Mouse (Mus musculus): Measurements from ENCODE around the gene Zcchc13.
"Not testable (repeated sequence)": the region's sequence is repeated elsewhere in the genome, so short reads cannot be mapped to it uniquely, and the experiment has no call there.

Zcchc13 gene

DNA sequence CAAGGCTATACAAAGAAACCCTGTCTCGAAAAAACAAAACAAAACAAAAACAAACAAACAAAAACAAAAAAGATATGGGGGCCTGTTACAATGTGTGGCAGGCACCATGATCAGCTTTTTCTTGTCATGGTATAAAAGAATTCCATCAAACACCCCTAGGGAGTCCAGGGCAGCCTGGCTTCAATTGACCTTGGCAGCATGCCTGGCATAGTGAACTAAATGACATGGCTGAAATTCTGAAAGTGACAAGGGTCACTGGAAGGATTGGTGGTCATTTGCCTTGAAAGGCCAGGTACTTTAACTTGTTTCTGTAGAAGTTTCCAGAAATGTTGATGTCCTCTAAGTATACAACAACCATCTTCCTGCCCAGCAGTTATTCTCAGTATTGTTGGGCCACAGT, 13.9 kb downstream of the Zcchc13 start:
- DNase-seq (ENCODE audit: low spot score): no peak

DNA sequence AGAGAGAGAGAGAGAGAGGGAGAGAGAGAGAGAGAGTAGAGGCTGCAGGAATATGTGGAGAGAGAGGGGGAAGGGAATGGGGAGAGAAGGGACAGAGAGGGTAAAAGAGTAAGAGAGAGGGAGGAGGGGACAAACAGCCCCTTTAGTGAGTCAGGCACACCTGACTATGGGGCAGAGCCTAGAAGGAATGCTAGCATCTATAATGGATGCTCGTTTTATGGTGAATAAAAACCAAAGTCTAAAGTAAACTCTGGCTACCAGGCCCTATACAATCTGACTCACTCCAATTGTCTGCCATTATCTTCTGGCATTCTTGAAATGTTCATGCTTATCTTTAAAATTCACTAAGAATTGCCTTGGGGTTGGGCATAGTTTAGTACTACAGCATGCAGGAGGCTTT, 21.7 kb downstream of the Zcchc13 start:
- no peak for DNase-seq (ENCODE audit: low spot score)

DNA sequence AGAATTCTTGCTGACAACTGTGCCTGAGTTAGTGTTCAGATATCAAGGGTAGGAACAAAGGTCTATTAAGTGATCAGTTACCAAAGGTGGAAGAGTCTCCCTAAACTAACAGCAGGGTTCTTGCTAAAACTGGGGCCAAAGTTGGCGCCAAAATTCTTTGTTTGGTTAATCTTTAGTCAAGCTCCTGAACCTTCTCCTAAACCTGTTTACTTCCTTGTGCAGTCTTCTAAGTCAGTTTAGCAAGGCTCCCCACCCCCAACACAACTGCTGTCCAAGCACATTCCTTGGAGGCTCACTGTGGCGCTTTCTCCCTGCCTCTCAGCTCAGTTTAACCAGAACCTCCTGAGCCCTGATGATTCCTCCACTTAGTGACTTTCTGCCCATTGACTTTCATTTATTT, 22.6 kb downstream of the Zcchc13 start:
- no peak for DNase-seq (ENCODE audit: low spot score)

DNA sequence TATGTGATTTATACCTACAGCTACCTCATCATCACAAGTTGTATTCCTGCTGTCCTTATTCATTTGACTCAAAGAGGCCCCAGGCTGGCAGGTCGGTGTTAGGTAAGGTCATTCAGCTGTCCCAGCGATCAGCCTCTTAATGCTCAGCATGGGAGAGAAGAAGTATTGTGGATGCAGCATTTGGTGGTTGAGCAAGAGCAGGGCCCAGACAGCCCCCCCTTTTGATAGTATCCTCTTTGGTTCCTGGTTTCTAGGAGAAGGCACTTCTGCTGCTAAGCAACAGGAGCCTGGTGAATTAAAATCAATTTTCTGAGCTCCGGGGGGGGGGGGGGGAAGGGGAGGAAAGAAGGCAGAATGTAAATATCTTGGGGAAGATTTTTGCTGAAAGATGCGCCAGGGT, 28.6 kb downstream of the Zcchc13 start:
- no peak for DNase-seq (ENCODE audit: low spot score)

DNA sequence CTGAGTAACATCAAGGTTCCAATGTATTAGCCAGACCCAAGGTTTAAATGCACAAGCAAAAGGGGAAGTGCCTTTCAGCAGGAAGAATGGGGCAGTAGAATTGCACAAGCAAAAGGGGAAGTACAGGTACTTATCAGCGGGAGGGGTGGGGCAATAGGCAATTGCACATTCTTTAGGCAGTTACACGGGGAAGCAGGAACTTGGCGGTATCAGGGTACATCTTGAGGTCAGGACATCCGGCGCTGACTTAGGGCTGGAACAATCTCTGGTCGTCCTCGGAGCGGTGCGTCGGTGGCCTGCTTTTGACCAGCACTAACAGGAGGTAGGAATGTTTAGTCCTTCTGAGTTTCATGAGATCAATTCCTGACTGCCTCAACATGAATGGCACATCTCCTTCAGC, 34.1 kb downstream of the Zcchc13 start:
- not testable (repeated sequence) for DNase-seq (ENCODE audit: low spot score)

DNA sequence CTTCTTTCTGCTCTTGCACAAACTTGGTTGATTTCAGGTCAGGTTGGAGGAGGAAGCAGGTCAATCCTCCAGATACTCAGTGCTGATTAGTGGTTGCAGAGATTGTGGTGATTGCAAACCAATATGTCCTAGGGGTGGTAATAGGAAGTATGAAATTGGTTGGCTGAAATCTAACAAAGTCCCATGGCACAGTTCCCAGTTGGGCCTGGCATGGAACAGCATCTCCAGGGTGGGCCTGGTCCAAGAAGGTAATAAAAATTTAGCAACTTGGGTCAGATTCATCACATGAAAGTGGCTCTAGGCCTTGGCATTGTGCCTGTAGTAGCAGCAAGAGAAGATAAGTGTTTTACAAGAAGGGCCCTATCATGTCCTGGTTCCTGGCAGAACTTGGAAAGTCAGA, 39.9 kb downstream of the Zcchc13 start:
- DNase-seq (ENCODE audit: low spot score): no peak

DNA sequence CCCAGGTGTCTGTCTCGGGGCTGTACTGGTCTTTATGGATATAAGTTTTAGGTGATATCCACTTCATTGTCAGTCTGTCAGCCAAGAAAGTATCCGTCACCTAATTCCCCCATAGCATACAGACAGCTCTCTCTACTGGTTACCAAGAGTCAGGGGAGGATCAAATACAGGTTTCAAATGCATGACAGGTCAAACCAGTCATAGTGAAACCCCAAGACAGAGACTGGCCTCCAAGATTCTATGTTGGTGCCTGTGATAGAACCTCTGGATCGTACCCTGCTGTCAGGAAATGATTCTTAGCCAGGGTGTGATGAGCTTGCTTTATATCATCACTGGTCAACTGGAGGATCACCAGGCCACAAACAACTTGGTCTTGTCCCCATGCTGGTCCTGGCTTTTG, 43.4 kb downstream of the Zcchc13 start:
- no peak for DNase-seq (ENCODE audit: low spot score)

DNA sequence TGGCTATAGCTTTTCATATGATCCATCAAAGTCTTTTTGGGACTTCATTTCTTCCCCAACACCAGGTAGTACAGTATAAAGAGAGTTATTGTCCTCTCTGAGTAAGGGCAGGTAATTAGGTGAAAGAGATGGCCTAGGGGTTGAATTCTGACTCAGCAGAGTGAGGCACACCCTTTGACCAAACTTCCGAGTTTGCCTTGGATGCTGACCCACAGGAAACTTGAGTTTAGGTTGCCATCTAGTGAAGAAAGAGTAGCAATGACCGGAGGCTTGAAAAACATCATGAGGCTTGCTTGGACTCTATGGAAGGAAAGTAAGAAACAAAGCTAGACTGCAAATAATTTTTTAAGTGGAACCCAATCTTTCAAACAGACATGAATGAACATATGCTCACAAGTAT, 44.3 kb downstream of the Zcchc13 start:
- no peak for DNase-seq (ENCODE audit: low spot score)

Measured in ovary, postnatal 10 days (tissue).